ENCODE assay signal across 8 mouse cellular contexts in genomic region chr16:17758902-17759301, GRCm38 (mm10). TPM values are rescaled to one million over a fixed set of nuclear protein-coding genes. Genes with fewer than 3 reads are reported as not detected.
DNase-seq lines count a peak whose midpoint lies in the region; ATAC-seq and TF ChIP-seq lines count a peak whose summit lies in the region.

No protein-coding gene starts in this region.

- H3K36me3 ChIP-seq in testis, adult 2 months (ENCODE audit: control insufficient read depth, insufficient read depth, low read length): no peaks in the 10 kb centered on the region
- 0 out of 2 replicates have a peak, but pooled peaks cover under 1% of the 10 kb centered on the region for H3K36me3 ChIP-seq in hindbrain, embryonic 14.5 days (replicated peaks; ENCODE audit: control insufficient read depth, insufficient read depth)
- H3K36me3 ChIP-seq in liver, embryonic 11.5 days (ENCODE audit: control insufficient read depth, insufficient read depth, low read length): no peaks in the 10 kb centered on the region
- no peaks in the 10 kb centered on the region for H3K36me3 ChIP-seq in stomach, embryonic 16.5 days (ENCODE audit: control insufficient read depth, insufficient read depth, low read length)

- H3K9me3 ChIP-seq in hindbrain, embryonic 14.5 days (ENCODE audit: control insufficient read depth, low read length): no peaks in the 10 kb centered on the region
- no peaks in the 10 kb centered on the region for H3K9me3 ChIP-seq in liver, embryonic 11.5 days (ENCODE audit: control insufficient read depth, low read length)
- no peaks in the 10 kb centered on the region for H3K9me3 ChIP-seq in stomach, embryonic 16.5 days (replicated peaks; ENCODE audit: control insufficient read depth, low read length)

- 58% methylated on average over 9 of the region's 9 CpGs for WGBS in hindbrain, embryonic 14.5 days
- WGBS in liver, embryonic 11.5 days: 36% methylated on average over 9 of the region's 9 CpGs
- 30% methylated on average over 9 of the region's 9 CpGs for WGBS in stomach, embryonic 16.5 days

- no peak for TF ChIP-seq CTCF in testis, adult 2 months (IDR thresholded peaks at IDR 0.05; ENCODE audit: control insufficient read depth, insufficient read depth, insufficient replicate concordance, low read depth, low read length)

- peak overlapping the region; percentile 84 for H3K4me3 ChIP-seq in testis, adult 2 months (ENCODE audit: control insufficient read depth, low read depth, low read length)
- peak overlapping the region; percentile 56 for H3K4me3 ChIP-seq in hindbrain, embryonic 14.5 days (replicated peaks; ENCODE audit: low read length)
- peak overlapping the region; percentile 71 for H3K4me3 ChIP-seq in liver, embryonic 11.5 days (ENCODE audit: low read depth, low read length)
- H3K4me3 ChIP-seq in stomach, embryonic 16.5 days (replicated peaks; ENCODE audit: low read length): peak overlapping the region; percentile 71

- peak overlapping the region; percentile 75 for H3K4me2 ChIP-seq in hindbrain, embryonic 14.5 days (replicated peaks)
- peak overlapping the region; percentile 97 for H3K4me2 ChIP-seq in liver, embryonic 11.5 days
- peak overlapping the region; percentile 96 for H3K4me2 ChIP-seq in stomach, embryonic 16.5 days (ENCODE audit: low read depth, low read length)

- ATAC-seq in hindbrain, embryonic 14.5 days (ENCODE audit: low FRiP score): no peak
- no peak for ATAC-seq in liver, embryonic 11.5 days (replicated peaks; ENCODE audit: low FRiP score)
- ATAC-seq in stomach, embryonic 16.5 days (ENCODE audit: insufficient read depth, low FRiP score): 0 out of 2 replicates have a peak, but pooled peaks have one; percentile 5

- peaks cover 7% of the 10 kb centered on the region for H3K4me1 ChIP-seq in testis, adult 2 months (ENCODE audit: control insufficient read depth, insufficient read depth, low read length)
- peaks cover 11% of the 10 kb centered on the region for H3K4me1 ChIP-seq in hindbrain, embryonic 14.5 days (replicated peaks; ENCODE audit: control insufficient read depth, insufficient read depth, low read length)
- peaks cover 28% of the 10 kb centered on the region for H3K4me1 ChIP-seq in liver, embryonic 11.5 days (replicated peaks; ENCODE audit: control insufficient read depth, insufficient read depth, low read length)
- H3K4me1 ChIP-seq in stomach, embryonic 16.5 days (ENCODE audit: control insufficient read depth, insufficient read depth, low read length): peaks cover 19% of the 10 kb centered on the region; the same call in 1 of the 2 replicates

- H3K9ac ChIP-seq in hindbrain, embryonic 14.5 days: peak overlapping the region; percentile 85
- H3K9ac ChIP-seq in liver, embryonic 11.5 days (ENCODE audit: low read depth, low read length): peak overlapping the region; percentile 82
- peak overlapping the region; percentile 94 for H3K9ac ChIP-seq in stomach, embryonic 16.5 days (ENCODE audit: low read length)

- H3K27ac ChIP-seq in testis, adult 2 months (ENCODE audit: control insufficient read depth, insufficient read depth, low read depth, low read length): peak overlapping the region; percentile 34; the same call in 1 of the 2 replicates
- peak overlapping the region; percentile 62; the same call in 1 of the 2 replicates for H3K27ac ChIP-seq in hindbrain, embryonic 14.5 days
- H3K27ac ChIP-seq in liver, embryonic 11.5 days (ENCODE audit: low read depth, low read length): no peak overlapping the region
- peak overlapping the region; percentile 64 for H3K27ac ChIP-seq in stomach, embryonic 16.5 days (ENCODE audit: low read length)

- no peaks in the 10 kb centered on the region for H3K27me3 ChIP-seq in testis, adult 2 months (ENCODE audit: control insufficient read depth, insufficient read depth, low read length)
- H3K27me3 ChIP-seq in hindbrain, embryonic 14.5 days (ENCODE audit: control insufficient read depth, insufficient read depth, low read length): 0 out of 2 replicates have a peak, but pooled peaks cover 6% of the 10 kb centered on the region
- no peaks in the 10 kb centered on the region for H3K27me3 ChIP-seq in liver, embryonic 11.5 days (replicated peaks; ENCODE audit: control insufficient read depth, insufficient read depth, low read length)
- no peaks in the 10 kb centered on the region for H3K27me3 ChIP-seq in stomach, embryonic 16.5 days (ENCODE audit: control insufficient read depth, insufficient read depth, low read length)

- no peak for DNase-seq in testis, postnatal 14 days (ENCODE audit: low spot score)
- no peak for DNase-seq in hindbrain, embryonic 14.5 days (ENCODE audit: low spot score)
- DNase-seq in liver, embryonic 11.5 days (ENCODE audit: low spot score): no peak
- no peak for DNase-seq in urinary bladder, postnatal 36 days (ENCODE audit: low spot score in 2 of 2)
- no peak for DNase-seq in cerebellum, postnatal 4 days (ENCODE audit: low spot score in 2 of 2)
- DNase-seq in natural killer cell, adult 2 months (ENCODE audit: low spot score in 2 of 2): no peak

- TF ChIP-seq POLR2A in testis, adult 2 months (IDR thresholded peaks at IDR 0.05; ENCODE audit: control insufficient read depth, low read depth, low read length): no peak

RNA-seq across cellular contexts. Expression of gene Klhl22, which starts 0.5 kb away (rescaled TPM):
- 9.1 and 9.4 TPM in 2 replicates for polyA plus RNA-seq in testis, adult 2 months (2012; rRNA removed)
- polyA plus RNA-seq in hindbrain, embryonic 14.5 days (2014; fragmentation: Nextera tagmentation; extraction: Ambion mirVana): 82.1 and 96.0 TPM in 2 replicates
- polyA plus RNA-seq in liver, embryonic 11.5 days (2014; fragmentation: Nextera tagmentation; extraction: Ambion mirVana): 47.5 and 49.3 TPM in 2 replicates
- 56.7 and 57.7 TPM in 2 replicates for polyA plus RNA-seq in stomach, embryonic 16.5 days (2015; fragmentation: Nextera tagmentation; extraction: Ambion mirVana)

RNA-seq across cellular contexts. Expression of gene Med15, which starts 26.2 kb away (rescaled TPM):
- 86.1 and 95.2 TPM in 2 replicates for polyA plus RNA-seq in testis, adult 2 months (2012; rRNA removed)
- 38.2 and 42.0 TPM in 2 replicates for polyA plus RNA-seq in hindbrain, embryonic 14.5 days (2014; fragmentation: Nextera tagmentation; extraction: Ambion mirVana)
- 44.8 and 46.7 TPM in 2 replicates for polyA plus RNA-seq in liver, embryonic 11.5 days (2014; fragmentation: Nextera tagmentation; extraction: Ambion mirVana)
- 39.2 and 42.5 TPM in 2 replicates for polyA plus RNA-seq in stomach, embryonic 16.5 days (2015; fragmentation: Nextera tagmentation; extraction: Ambion mirVana)

RNA-seq across cellular contexts. Expression of gene Scarf2, which starts 38.2 kb away (rescaled TPM):
- 4.1 and 5.6 TPM in 2 replicates for polyA plus RNA-seq in testis, adult 2 months (2012; rRNA removed)
- polyA plus RNA-seq in hindbrain, embryonic 14.5 days (2014; fragmentation: Nextera tagmentation; extraction: Ambion mirVana): 2.9 and 3.4 TPM in 2 replicates
- polyA plus RNA-seq in liver, embryonic 11.5 days (2014; fragmentation: Nextera tagmentation; extraction: Ambion mirVana): 5.8 and 6.9 TPM in 2 replicates
- polyA plus RNA-seq in stomach, embryonic 16.5 days (2015; fragmentation: Nextera tagmentation; extraction: Ambion mirVana): 4.8 and 7.3 TPM in 2 replicates
